Mouse (Mus musculus): Measurements from ENCODE around the gene Camk2b.

DNA sequence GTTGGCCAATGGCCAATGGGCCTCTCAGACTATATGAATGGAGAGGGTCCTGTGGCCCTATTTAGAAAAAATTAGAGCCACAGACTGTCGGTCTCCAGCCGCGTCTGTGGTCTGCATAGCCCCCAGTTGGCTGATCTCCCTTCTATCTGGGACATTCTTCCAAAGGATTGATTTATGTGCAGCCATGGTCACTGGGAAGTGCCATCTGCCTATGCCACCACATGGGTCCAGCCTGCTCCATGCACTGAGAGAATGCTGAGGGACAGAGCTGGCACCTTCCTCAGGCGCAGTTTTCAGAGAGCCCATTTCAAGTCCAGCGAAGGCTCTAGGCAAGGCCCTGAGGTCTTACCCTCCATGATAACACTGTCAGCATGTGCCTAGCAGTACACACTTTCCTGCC is 72.0 kb downstream of the Camk2b start:
- no peak for TF ChIP-seq CTCF (IDR thresholded peaks at IDR 0.05; ENCODE audit: borderline replicate concordance, insufficient read depth, low read length)
- TF ChIP-seq POLR2A (IDR thresholded peaks at IDR 0.05; ENCODE audit: low read depth, low read length): no peak

All from embryonic fibroblast, embryonic 13.5 days (primary cell).